Mouse (Mus musculus) MEL (cell line): ENCODE results near the gene Lrrc71.

ENCODE experiments used
- CHD2 ChIP-seq: IDR thresholded peaks from 2 replicates; pipeline ENCODE4 v1.6.1; 2011; ENCODE audit warnings: low read length, improper control_type of control experiment
- JUND ChIP-seq: IDR thresholded peaks from 2 replicates; pipeline ENCODE4 v1.6.1; 2011; ENCODE audit warnings: low read depth, mild to moderate bottlenecking, improper control_type of control experiment, low read length
- POLR2A ChIP-seq, 2 experiments: IDR thresholded peaks; 2 replicates each; pipeline ENCODE4 v1.6.1; 2011 to 2012; ENCODE audit warnings: low read length in 2 of 2, mild to moderate bottlenecking in 2 of 2, control low read depth in 1 of 2, improper control_type of control experiment in 1 of 2, low read depth in 1 of 2, moderate library complexity in 1 of 2; ENCODE audit not compliant: control insufficient read depth in 1 of 2, insufficient read depth in 1 of 2, poor library complexity in 1 of 2
- TCF12 ChIP-seq: IDR thresholded peaks from 2 replicates; pipeline ENCODE4 v1.6.1; 2014; ENCODE audit warnings: low read depth, mild to moderate bottlenecking, inconsistent platforms, low read length, improper control_type of control experiment, moderate library complexity

GRCm38 (mm10) chr3:87763683-87764289 lies 15.4 kb upstream of the Lrrc71 start:
- TF ChIP-seq TCF12 (no peak), CHD2 (no peak), POLR2A (IDR thresholded peaks at IDR 0.05; ENCODE audit: control insufficient read depth in 1 of 2, insufficient read depth in 1 of 2, low read depth in 1 of 2, low read length in 2 of 2, poor library complexity in 1 of 2) (no peak), JUND (no peak)
